Mouse (Mus musculus): ENCODE results near the gene Lingo1. TPM values are rescaled to one million over a fixed set of nuclear protein-coding genes. Genes with fewer than 3 reads are reported as not detected.

Gene Lingo1
- total and polyA plus RNA-seq, 2 experiments from 2014 or later, result 110 to 192 TPM

GRCm38 (mm10) chr9:56646227-56647025, 149.8 kb downstream of the Lingo1 start:
- Histone ChIP-seq H3K4me1 (ENCODE audit: insufficient read depth, low read length) (no peaks in the 10 kb centered on the region), H3K36me3 (ENCODE audit: insufficient read depth, low read length) (no peaks in the 10 kb centered on the region), H3K4me3 (ENCODE audit: low read depth, low read length) (no peak overlapping the region), H3K9me3 (ENCODE audit: low read length) (no peaks in the 10 kb centered on the region), H3K27me3 (ENCODE audit: insufficient read depth, low read length) (no peaks in the 10 kb centered on the region), H3K4me2 (ENCODE audit: low read depth, low read length, poor library complexity, severe bottlenecking) (no peak overlapping the region), H3K9ac (replicated peaks; ENCODE audit: low read length, poor library complexity, severe bottlenecking) (no peak overlapping the region), H3K27ac (ENCODE audit: low read depth, low read length) (no peak overlapping the region)
- 90% methylated on average over 15 of the region's 15 CpGs for WGBS
- no peak for DNase-seq (ENCODE audit: low spot score)
- no peak for TF ChIP-seq CTCF (IDR thresholded peaks at IDR 0.05)
- ATAC-seq (ENCODE audit: low FRiP score), result no peak

DNA sequence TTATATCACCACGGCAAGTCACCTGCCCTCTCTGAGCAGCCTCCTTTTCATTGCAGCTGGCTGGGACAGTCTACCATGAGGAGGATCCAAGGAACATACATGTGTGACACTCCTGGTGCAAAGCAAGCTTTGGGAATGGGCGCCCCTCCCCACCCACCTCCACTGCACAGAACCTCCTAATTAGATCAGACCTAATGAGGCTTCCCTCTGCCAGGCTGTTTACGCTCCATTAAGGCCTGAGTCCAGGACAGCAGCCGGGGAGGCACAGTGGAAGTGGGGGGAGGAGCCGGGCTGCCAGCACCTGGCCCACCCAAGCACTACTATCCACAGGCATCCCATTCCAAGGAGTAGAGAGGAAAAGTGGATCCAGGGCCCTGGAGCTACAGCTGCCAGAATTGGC, 152.8 kb downstream of the Lingo1 start:
- DNase-seq (ENCODE audit: low spot score) (peak; percentile 63), ATAC-seq (ENCODE audit: low FRiP score) (no peak)
- no peaks in the 10 kb centered on the region for H3K9me3 ChIP-seq (ENCODE audit: low read length)
- TF ChIP-seq CTCF (IDR thresholded peaks at IDR 0.05), result no peak
- H3K4me3 ChIP-seq (ENCODE audit: low read depth, low read length), result no peak overlapping the region
- H3K9ac ChIP-seq (replicated peaks; ENCODE audit: low read length, poor library complexity, severe bottlenecking), result no peak overlapping the region
- H3K36me3 ChIP-seq (ENCODE audit: insufficient read depth, low read length), result no peaks in the 10 kb centered on the region
- no peak overlapping the region for H3K4me2 ChIP-seq (ENCODE audit: low read depth, low read length, poor library complexity, severe bottlenecking)
- H3K4me1 ChIP-seq (ENCODE audit: insufficient read depth, low read length), result no peaks in the 10 kb centered on the region
- no peak overlapping the region for H3K27ac ChIP-seq (ENCODE audit: low read depth, low read length)
- no peaks in the 10 kb centered on the region for H3K27me3 ChIP-seq (ENCODE audit: insufficient read depth, low read length)
- WGBS, result 62% methylated on average over 5 of the region's 5 CpGs

DNA sequence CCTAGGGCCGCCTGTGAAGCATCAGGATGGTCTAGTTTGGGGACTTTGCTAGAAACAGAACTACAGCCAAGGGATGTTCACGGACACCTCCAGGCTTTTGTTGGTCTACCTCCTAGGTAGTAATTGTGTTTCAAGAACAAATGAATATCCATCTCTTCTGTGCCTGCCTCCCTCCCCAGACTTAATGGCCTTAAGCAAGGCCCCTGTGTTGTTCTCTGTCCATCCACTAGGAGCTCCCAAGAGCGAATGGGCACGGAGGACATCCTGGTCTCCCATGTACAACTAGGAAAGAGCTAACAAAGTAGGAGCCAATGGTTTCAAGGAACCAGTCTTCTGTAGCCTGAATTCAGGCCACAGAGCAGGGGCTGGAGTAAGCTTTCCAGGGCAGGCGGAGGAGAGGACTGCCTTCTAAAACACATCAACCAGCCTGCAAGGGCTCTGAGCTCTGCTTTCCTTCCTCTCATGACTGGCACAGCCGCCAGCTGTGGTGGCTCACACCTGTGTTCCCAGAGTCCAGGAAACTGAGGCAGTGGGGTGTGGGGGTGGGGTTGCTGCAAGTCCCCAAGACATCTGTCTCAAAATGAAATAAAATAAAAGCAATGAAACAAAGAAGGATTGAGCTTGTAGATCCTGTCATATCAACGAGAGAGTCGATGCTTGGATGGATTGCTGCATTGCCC, 157.9 kb downstream of the Lingo1 start:
- WGBS, result 62% methylated on average over 8 of the region's 8 CpGs
- Histone ChIP-seq H3K36me3 (ENCODE audit: insufficient read depth, low read length) (no peaks in the 10 kb centered on the region), H3K4me3 (ENCODE audit: low read depth, low read length) (no peak overlapping the region), H3K9ac (replicated peaks; ENCODE audit: low read length, poor library complexity, severe bottlenecking) (no peak overlapping the region), H3K4me1 (ENCODE audit: insufficient read depth, low read length) (peaks cover 4% of the 10 kb centered on the region; the same call in 1 of the 2 replicates), H3K27ac (ENCODE audit: low read depth, low read length) (no peak overlapping the region), H3K4me2 (ENCODE audit: low read depth, low read length, poor library complexity, severe bottlenecking) (no peak overlapping the region), H3K27me3 (ENCODE audit: insufficient read depth, low read length) (no peaks in the 10 kb centered on the region), H3K9me3 (ENCODE audit: low read length) (no peaks in the 10 kb centered on the region)
- peak; percentile 77 for TF ChIP-seq CTCF (IDR thresholded peaks at IDR 0.05)
- no peak for ATAC-seq (ENCODE audit: low FRiP score)
- DNase-seq (ENCODE audit: low spot score), result peak; percentile 58

DNA sequence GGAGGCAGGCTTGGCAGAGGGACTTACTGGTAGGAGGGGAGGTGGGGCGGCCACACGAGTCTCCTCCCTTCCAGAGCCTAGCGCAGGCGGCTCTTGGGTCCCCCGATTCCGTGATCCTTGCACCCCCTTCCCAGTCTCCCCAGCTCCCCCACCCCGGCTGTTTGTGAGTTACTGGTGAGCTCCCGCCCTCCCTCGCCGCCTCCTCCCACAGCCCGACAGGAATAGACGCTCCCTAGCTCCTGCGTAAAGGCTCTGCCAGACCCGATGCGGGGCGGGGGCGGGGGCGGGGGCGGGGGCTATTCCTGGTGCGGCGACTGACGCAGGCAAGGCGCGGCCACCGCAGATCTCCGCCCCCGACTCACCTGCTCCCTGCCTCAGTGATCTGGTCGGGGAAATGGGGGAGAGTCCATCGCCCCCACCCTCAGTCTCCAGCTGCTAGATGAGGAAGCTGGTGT, 158.8 kb downstream of the Lingo1 start:
- H3K4me1 ChIP-seq (ENCODE audit: insufficient read depth, low read length), result peaks cover 8% of the 10 kb centered on the region; the same call in 1 of the 2 replicates
- peak overlapping the region; percentile 32; the same call in 1 of the 2 replicates for H3K4me2 ChIP-seq (ENCODE audit: low read depth, low read length, poor library complexity, severe bottlenecking)
- 5% methylated on average over 25 of the region's 29 CpGs for WGBS
- no peaks in the 10 kb centered on the region for H3K36me3 ChIP-seq (ENCODE audit: insufficient read depth, low read length)
- ATAC-seq (ENCODE audit: low FRiP score) (no peak), DNase-seq (ENCODE audit: low spot score) (peak; percentile 33)
- H3K9me3 ChIP-seq (ENCODE audit: low read length), result no peaks in the 10 kb centered on the region
- no peak overlapping the region for H3K4me3 ChIP-seq (ENCODE audit: low read depth, low read length)
- no peak for TF ChIP-seq CTCF (IDR thresholded peaks at IDR 0.05)
- H3K9ac ChIP-seq (replicated peaks; ENCODE audit: low read length, poor library complexity, severe bottlenecking), result no peak overlapping the region
- H3K27ac ChIP-seq (ENCODE audit: low read depth, low read length), result no peak overlapping the region
- H3K27me3 ChIP-seq (ENCODE audit: insufficient read depth, low read length), result no peaks in the 10 kb centered on the region

- Histone ChIP-seq H3K9ac (replicated peaks; ENCODE audit: low read length, poor library complexity, severe bottlenecking) (no peak overlapping the region), H3K27me3 (ENCODE audit: insufficient read depth, low read length) (no peaks in the 10 kb centered on the region), H3K36me3 (ENCODE audit: insufficient read depth, low read length) (no peaks in the 10 kb centered on the region), H3K27ac (ENCODE audit: low read depth, low read length) (no peak overlapping the region), H3K4me2 (ENCODE audit: low read depth, low read length, poor library complexity, severe bottlenecking) (no peak overlapping the region), H3K9me3 (ENCODE audit: low read length) (no peaks in the 10 kb centered on the region), H3K4me3 (ENCODE audit: low read depth, low read length) (no peak overlapping the region), H3K4me1 (ENCODE audit: insufficient read depth, low read length) (peaks cover 13% of the 10 kb centered on the region; the same call in 1 of the 2 replicates)
- ATAC-seq (ENCODE audit: low FRiP score) (no peak), DNase-seq (ENCODE audit: low spot score) (no peak)
- WGBS, result 49% methylated on average over 11 of the region's 11 CpGs
- no peak for TF ChIP-seq CTCF (IDR thresholded peaks at IDR 0.05)
These were observed 159.4 kb downstream of the Lingo1 start for GRCm38 (mm10) chr9:56636766-56637402.

Measured in midbrain, postnatal 0 days (tissue).